Mouse (Mus musculus): ENCODE data around the gene Fnip2.

Gene Fnip2

DNA sequence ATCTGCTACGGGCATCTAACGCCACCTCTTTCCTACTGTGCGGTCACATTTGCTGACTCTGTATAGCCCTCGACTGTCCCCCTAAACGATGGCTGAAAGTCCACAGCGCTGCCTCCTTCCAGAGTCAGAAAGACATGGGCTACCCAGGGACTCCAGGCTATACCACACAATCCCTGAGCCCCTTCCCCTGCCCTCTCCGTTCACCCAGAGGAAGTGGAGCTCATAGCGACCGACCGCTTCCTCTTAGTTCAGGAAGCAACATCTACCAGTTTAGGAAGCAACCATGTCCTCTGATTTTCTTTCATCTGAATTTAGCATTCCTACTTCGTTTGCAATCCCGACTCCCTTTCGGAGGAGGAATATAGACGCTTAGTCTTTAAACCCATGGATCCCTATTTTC, 148.7 kb downstream of the Fnip2 start:
- in situ Hi-C loops (cut with MboI, MseI), result no loop called here

DNA sequence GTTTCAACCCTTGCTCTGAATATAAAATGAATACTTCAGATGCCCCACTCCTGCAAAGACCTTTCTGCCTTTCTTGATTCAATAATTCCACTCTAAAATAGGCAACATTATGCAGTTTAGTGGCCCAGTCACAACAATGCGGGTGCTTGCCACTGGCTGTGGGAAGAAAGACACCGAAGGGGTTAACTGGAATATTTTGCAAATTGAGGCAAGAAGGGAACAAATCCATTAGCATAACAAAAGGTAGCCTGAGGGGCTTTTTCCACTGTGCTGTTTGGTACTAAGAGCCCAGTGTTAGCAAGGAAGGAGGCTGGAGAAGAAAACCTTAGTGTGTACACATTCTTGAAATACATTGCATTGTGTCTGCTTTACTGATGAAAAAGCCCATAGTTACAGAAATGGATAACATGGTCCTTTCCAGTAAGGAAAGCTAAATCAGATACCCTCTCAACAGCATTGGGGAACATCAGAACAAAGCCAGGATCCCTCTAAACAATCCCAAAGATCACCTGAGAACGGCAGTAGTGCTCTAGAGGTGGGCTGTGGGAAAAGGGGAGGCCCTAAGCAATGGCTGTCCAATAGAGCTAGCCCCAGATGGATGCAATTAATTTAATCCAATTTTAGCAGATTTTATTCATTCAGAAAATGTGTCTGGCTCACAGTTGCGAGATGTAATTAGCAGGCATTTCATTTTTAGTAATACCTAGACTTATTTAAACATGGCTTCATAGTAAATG, 150.5 kb downstream of the Fnip2 start:
- in situ Hi-C loops (cut with MboI, MseI), result no loop called here

DNA sequence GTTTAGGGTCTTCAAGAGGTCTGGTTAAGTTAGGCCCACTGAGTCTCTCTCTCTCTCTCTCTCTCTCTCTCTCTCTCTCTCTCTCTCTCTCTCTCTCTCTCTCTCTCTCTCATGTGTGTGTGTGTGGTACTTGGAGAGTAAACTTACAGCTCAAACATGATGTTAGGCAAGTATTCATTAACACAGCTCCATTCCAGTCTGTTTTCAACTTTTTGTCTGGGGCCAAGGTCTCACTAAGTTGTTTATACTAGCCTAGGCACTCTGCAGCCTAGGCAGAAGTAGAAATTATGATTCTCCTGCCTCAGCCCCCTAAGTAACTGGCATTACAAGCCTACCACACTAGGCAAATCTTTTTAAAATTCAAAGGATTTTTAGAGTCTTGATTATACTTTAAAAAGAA, 151.7 kb downstream of the Fnip2 start:
- in situ Hi-C loops (cut with MboI, MseI), result no loop called here

DNA sequence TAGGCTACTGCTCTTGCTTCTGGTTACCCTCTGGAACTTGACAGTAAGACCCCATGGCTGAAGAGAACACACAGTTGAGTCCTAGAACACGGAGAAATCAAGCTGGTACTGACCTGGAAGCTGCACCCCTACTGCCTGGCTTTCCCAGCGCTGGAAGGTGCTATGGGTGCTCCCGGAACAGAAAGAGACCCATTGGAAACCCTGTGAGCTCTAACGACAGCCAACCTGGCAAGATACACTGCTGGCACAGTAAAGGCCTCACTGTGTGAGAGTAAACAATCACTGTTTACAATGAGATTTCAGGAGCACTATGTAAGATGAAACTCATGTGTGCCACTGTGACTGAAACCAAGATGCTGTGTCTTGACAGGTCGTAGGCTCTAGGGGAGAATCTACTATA, 152.5 kb downstream of the Fnip2 start:
- in situ Hi-C loops (cut with MboI, MseI), result no loop called here

DNA sequence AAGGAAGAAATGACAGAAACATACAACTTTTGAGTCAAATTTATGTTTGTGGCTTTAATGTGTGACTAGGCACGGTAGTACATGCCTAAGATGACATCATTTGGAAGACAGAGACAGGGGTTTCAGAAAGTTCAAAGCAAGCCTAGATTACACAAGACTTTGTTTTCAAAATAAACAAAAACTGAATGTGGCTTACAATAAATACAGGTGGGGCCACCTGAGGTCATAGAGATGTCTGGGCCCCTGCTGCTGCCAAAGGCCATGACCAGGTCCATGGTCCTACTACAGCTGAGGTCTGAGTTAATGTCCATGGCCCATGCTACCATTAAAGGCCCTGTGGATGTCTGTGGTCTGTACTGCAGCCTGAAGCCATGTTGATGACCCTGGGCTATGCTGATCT, 154.1 kb downstream of the Fnip2 start:
- in situ Hi-C loops (cut with MboI, MseI), result no loop called here

DNA sequence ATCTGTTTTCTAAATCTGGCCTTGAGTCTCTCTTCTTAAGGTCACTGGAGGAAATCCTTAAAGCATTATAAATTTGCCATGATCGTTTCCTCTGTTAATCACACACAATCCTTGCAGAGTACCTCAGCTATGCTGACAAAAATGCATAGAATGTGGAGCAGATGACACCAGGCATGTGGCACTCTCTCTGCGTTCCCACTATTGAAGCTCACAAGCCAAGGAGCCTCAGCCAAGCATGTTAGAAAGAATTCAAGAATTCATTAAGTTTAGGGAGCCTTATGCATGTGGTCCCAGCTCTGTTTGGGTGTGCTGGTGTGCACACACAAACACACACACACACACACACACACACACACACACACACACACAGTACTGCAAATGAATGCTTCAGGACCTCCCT, 155.9 kb downstream of the Fnip2 start:
- in situ Hi-C loops (cut with MboI, MseI), result no loop called here

DNA sequence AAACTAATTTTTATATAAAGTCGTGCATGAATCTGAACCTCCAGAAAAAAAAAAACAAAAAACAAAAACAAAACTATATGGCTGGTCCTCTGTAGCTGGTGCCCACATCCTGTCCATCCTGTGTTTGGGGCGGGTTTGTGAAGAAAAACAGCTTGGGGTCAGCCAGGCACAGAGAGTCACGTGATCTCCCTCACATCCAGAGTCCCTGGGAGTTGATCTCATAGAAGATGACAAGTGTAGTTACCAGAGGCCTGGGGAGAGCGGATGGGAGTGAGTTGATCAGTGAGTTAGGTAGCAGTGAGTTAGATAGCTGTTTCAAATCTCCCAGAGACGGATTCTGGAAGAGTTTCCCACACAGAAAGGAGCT, 157.0 kb downstream of the Fnip2 start:
- in situ Hi-C loops (cut with MboI, MseI), result no loop called here

DNA sequence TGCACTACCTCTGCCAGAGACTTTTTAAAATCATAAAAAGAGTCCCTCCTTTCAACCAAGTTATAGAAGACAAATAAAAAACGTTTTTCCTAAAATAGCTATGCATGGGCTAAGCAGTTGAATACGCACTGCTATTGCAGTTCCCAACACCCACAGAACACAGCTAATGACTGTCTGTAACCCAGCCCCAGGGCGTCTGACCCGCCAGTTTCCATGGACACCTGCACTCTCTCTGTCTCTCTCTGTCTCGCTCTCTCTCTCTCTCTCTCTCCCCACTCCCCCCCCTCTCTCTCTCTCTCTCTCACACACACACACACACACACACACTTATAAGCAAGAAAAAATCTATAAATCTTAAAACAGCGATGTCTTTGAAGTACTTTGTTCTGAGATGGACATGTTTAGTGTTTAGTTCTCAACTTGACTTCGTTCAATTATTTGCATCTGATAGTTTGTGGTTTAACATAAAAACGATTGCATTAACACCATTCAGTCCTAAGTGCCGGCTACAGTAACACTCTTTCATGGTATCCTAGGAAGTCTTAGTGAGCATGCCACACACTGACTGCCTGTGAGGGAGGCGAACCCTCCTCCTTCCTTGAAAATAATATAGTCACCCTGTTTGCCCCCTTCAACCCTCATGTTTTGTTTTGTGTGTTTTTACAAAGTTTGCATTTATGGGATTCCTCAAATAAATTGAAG, 157.5 kb downstream of the Fnip2 start:
- in situ Hi-C loops (cut with MboI, MseI), result no loop called here

DNA sequence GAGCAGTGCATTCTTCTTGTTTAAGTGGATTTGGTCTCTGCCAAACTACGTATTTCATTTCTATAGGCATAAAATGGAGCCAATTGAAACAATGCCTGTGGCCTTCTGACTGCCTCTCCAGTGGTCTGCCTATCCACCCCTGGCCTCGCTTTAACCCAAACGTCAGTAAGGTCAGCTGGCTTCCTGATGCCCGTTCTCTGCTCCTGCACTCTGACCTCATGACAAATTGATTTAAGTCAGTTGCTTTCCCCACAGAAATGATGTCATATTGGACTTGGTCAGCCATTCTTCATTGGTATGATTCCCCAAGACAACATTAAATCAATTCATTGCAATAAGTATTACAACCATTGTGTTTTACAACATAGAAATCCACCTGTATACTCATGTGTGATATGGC, 159.1 kb downstream of the Fnip2 start:
- in situ Hi-C loops (cut with MboI, MseI), result no loop called here

Measured in T-helper 1 cell (primary cell).